Mouse (Mus musculus) CH12.LX (cell line): ENCODE results near the gene Sfxn3. TPM values are rescaled to one million over a fixed set of nuclear protein-coding genes. Genes with fewer than 3 reads are reported as not detected.

Source experiments
- DNase-seq: peaks from one replicate; pipeline ENCODE4 v3.0.0-alpha.2; 2013; ENCODE audit errors: extremely low read depth
- H3K27ac ChIP-seq: 2 replicates; pipeline ENCODE4 v1.5.1; 2012; ENCODE audit warnings: low read depth, mild to moderate bottlenecking, control low read depth, moderate library complexity; ENCODE audit not compliant: insufficient read depth
- H3K27me3 ChIP-seq: replicated peaks from 2 replicates; pipeline ENCODE3; 2012; ENCODE audit warnings: inconsistent platforms
- H3K36me3 ChIP-seq, 2 experiments: replicated peaks in 1 of 2; 2 replicates each; pipeline versions ENCODE3 to v1.6.1; 2012; ENCODE audit warnings: inconsistent platforms in 1 of 2, low read length in 1 of 2, mild to moderate bottlenecking in 1 of 2, mixed read lengths in 1 of 2, moderate library complexity in 1 of 2; ENCODE audit not compliant: control insufficient read depth in 1 of 2, insufficient read depth in 1 of 2
- H3K4me1 ChIP-seq, 2 experiments: 2 replicates each; pipeline ENCODE4 v1.6.1; 2012; ENCODE audit warnings: inconsistent platforms in 1 of 2, moderate library complexity in 1 of 2; ENCODE audit not compliant: insufficient read depth in 2 of 2, control insufficient read depth in 1 of 2
- H3K4me2 ChIP-seq: 2 replicates; pipeline ENCODE4 v1.6.1; 2012; ENCODE audit warnings: low read depth, mild to moderate bottlenecking, control low read depth; ENCODE audit not compliant: poor library complexity, insufficient read depth, severe bottlenecking
- H3K4me3 ChIP-seq, 3 experiments: fragments of 150-350 bp in 1 of 3; sonication (generic) in 1 of 3; replicated peaks in 1 of 3; 2 replicates each; pipeline versions ENCODE3 to v1.5.1; 2011 to 2012; ENCODE audit warnings: low read depth in 2 of 3, low read length in 2 of 3, mild to moderate bottlenecking in 2 of 3, moderate library complexity in 2 of 3, control low read depth in 1 of 3, improper control_type of control experiment in 1 of 3, inconsistent platforms in 1 of 3, mixed read lengths in 1 of 3; ENCODE audit not compliant: poor library complexity in 1 of 3
- H3K79me2 ChIP-seq: replicated peaks from 2 replicates; pipeline ENCODE4 v1.6.1; 2012; ENCODE audit warnings: mild to moderate bottlenecking, moderate library complexity; ENCODE audit not compliant: control insufficient read depth, poor library complexity, insufficient read depth, severe bottlenecking; ENCODE audit errors: extremely low read depth
- H3K9ac ChIP-seq: 2 replicates; pipeline ENCODE4 v1.6.1; 2012; ENCODE audit warnings: low read depth, mild to moderate bottlenecking, control low read depth, moderate library complexity; ENCODE audit not compliant: insufficient read depth
- H3K9me3 ChIP-seq: replicated peaks from 2 replicates; pipeline ENCODE3; 2012; ENCODE audit warnings: low read length, inconsistent platforms, mixed read lengths
- CTCF ChIP-seq, 2 experiments: IDR thresholded peaks in 1 of 2; conservative IDR thresholded peaks in 1 of 2; 2 replicates each; pipeline ENCODE4 v1.5.1; 2011 to 2012; ENCODE audit warnings: low read depth in 2 of 2, low read length in 2 of 2, improper control_type of control experiment in 1 of 2, inconsistent platforms in 1 of 2, mild to moderate bottlenecking in 1 of 2, moderate library complexity in 1 of 2
- JUND ChIP-seq: conservative IDR thresholded peaks from 2 replicates; pipeline ENCODE4 v1.6.1; 2011; ENCODE audit warnings: low read depth, low read length, improper control_type of control experiment
- MAX ChIP-seq: IDR thresholded peaks from 2 replicates; pipeline ENCODE4 v1.6.1; 2011; ENCODE audit warnings: low read length, improper control_type of control experiment
- MAZ ChIP-seq: IDR thresholded peaks from 2 replicates; pipeline ENCODE4 v1.6.1; 2012; ENCODE audit warnings: low read depth, mild to moderate bottlenecking, inconsistent platforms, low read length, improper control_type of control experiment, moderate library complexity
- RAD21 ChIP-seq: IDR thresholded peaks from 2 replicates; pipeline ENCODE4 v1.6.1; 2011; ENCODE audit warnings: low read depth, mild to moderate bottlenecking, low read length, improper control_type of control experiment, moderate library complexity
- RCOR1 ChIP-seq: conservative IDR thresholded peaks from 2 replicates; pipeline ENCODE4 v1.6.1; 2012; ENCODE audit warnings: low read depth, mild to moderate bottlenecking, inconsistent platforms, low read length, improper control_type of control experiment
- TCF12 ChIP-seq: IDR thresholded peaks from 2 replicates; pipeline ENCODE4 v1.6.1; 2014; ENCODE audit warnings: low read depth, mild to moderate bottlenecking, inconsistent platforms, low read length, improper control_type of control experiment
- USF1 ChIP-seq: IDR thresholded peaks from 2 replicates; pipeline ENCODE4 v1.6.1; 2014; ENCODE audit warnings: low read depth, mild to moderate bottlenecking, inconsistent platforms, low read length, improper control_type of control experiment
- ZC3H11A ChIP-seq: IDR thresholded peaks from 2 replicates; pipeline ENCODE4 v1.6.1; 2012; ENCODE audit warnings: low read depth, mild to moderate bottlenecking, inconsistent platforms, low read length, improper control_type of control experiment
- ZKSCAN1 ChIP-seq: IDR thresholded peaks from 2 replicates; pipeline ENCODE4 v1.6.1; 2012; ENCODE audit warnings: low read depth, inconsistent platforms, low read length, improper control_type of control experiment, borderline replicate concordance
- dilution Hi-C: fragments of 300-500 bp; cut with MboI; formaldehyde crosslinking; loops from 2 replicates; pipeline ENCODE4 v1.14.3; 2020; ENCODE audit warnings: low sequenced_read_pairs; ENCODE audit not compliant: extremely low pct_unique_long_range_greater_than_20kb, extremely low pct_ligation_motif_present
- in situ Hi-C: fragments of 300-500 bp; cut with MboI; formaldehyde crosslinking; loops from 3 replicates; pipeline ENCODE4 v1.14.3; 2019; ENCODE audit warnings: low sequenced_read_pairs, low pct_ligation_motif_present, low pct_unique_long_range_greater_than_20kb, mixed read lengths
- polyA plus RNA-seq: library from polyadenylated mRNA; unstranded; fragments of >175 nt; gene quantifications from 2 replicates; pipeline ENCODE4 v1.2.1, GENCODE M21; 2012; ENCODE audit warnings: low read depth; ENCODE audit not compliant: insufficient read length
- total RNA-seq, 2 experiments: library from RNA; depleted of rRNA; stranded (reverse); fragments of 300-350 nt in 1 of 2; fragments of >200 nt in 1 of 2; gene quantifications; 2 replicates each; pipeline ENCODE4 v1.2.3; 2012 to 2014

Gene Sfxn3
- total and polyA plus RNA-seq, 3 experiments, result 1.4 to 4.2 (median 3.6) TPM

DNA sequence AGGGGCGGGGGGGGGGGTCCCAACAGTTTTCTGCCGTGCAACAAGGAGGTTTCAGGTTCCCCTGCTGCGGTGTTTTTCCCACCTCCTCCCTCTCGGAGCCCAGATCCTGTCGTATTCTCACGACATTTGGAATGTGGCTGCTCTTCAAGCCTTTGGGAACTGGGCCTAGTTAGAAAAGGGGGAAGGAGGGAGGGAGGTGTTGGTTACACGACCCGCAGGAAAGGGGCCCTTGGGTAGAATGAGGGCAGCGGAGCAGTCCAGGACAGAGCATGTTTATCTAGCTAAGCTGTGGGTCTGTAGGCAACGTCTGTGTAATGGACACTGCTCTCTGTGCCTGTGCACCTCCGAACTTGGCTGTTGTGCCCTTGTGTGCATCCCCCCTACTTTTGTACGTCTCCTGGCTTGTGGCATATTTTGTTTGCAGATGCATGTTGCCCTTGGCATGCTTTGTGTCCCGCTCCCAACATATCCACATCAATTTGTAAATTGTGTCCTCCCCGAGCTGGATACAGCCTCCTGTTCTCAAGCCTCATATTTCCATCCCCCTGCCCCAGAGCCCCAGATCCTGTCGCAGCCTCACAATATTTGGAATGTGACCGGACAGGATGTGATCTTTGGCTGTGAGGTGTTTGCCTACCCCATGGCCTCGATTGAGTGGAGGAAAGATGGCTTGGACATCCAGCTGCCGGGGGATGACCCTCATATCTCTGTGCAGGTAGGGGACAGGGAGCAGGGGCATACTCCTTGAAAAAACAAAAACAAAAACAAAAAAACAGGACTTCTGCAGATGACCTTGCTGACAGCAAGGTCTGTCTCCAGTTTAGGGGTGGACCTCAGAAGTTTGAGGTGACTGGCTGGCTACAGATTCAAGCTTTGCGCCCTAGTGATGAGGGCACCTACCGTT is 30.7 kb downstream of the Sfxn3 start:
- Histone ChIP-seq H3K36me3 (no peaks in the 10 kb centered on the region), H3K4me3 (no peak overlapping the region), H3K79me2 (no peaks in the 10 kb centered on the region)
- DNase-seq, result no peak
- TF ChIP-seq MAX, result no peak
- no peak for TF ChIP-seq RAD21
- no peak for TF ChIP-seq ZKSCAN1
- no peak for TF ChIP-seq JUND
- TF ChIP-seq USF1, result no peak
- TF ChIP-seq ZC3H11A, result no peak
- no peak for TF ChIP-seq MAZ
- TF ChIP-seq RCOR1, result no peak
- TF ChIP-seq, all 38 proteins: peak for 0
- in situ Hi-C loops, result no loop called here
- peaks cover 2 to 31% of the 10 kb centered on the region in 2 experiments; a peak in 2 of 4 replicates for H3K4me1 ChIP-seq
- dilution Hi-C loops, result no loop called here
- no peak overlapping the region for H3K4me2 ChIP-seq
- no peak overlapping the region for H3K9ac ChIP-seq
- H3K27ac ChIP-seq, result no peak overlapping the region
- H3K27me3 ChIP-seq, result peaks cover 58% of the 10 kb centered on the region
- H3K9me3 ChIP-seq, result peaks cover 15% of the 10 kb centered on the region

DNA sequence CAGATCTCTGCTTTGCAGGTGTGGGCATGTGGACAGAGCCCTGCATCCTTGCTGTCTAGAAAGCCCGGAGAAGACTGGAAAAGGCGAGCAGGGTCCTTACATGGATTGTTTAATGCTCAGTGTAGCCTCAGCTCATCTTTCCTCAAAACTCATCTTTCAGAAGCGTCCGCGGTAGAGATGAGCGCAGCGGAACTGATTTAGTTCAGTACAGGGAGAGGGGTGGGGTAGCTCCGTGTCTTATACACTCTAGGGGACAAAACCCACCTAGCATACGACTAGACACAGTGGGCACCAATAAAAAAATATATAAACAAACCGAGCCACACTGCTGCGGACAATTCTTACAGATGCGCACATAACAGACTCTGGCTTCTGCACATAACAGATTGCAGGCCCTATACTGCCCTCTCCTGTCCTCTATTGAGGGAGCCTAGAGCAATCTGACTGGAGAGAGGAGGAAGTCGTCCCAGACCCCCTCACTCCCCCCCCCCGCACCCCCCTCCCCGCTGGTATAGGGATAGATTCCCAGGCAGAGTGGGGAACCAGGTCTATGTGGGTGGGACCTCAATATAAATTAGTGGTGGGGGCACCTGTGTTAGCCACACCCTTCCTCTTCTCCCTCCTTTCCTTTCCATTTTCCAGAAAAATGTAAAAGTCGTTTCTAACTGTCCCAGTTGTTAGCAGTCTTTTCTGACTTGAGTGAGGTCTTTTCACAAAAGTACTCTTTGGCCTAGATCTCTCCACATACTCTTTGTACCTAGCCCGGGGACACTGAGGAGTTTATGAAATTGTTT is 31.9 kb downstream of the Sfxn3 start:
- Histone ChIP-seq H3K79me2 (no peaks in the 10 kb centered on the region), H3K9me3 (peaks cover 15% of the 10 kb centered on the region), H3K4me3 (no peak overlapping the region), H3K9ac (no peak overlapping the region), H3K27me3 (peaks cover 70% of the 10 kb centered on the region), H3K36me3 (no peaks in the 10 kb centered on the region), H3K4me2 (no peak overlapping the region), H3K4me1 (peaks cover 2 to 22% of the 10 kb centered on the region in 2 experiments; a peak in 2 of 4 replicates), H3K27ac (no peak overlapping the region)
- in situ Hi-C loops (no loop called here), dilution Hi-C loops (no loop called here)
- DNase-seq, result no peak
- TF ChIP-seq TCF12 (no peak), CTCF (conservative IDR thresholded peaks at IDR 0.05 in 1 of 2, IDR thresholded peaks at IDR 0.05 in 1 of 2; ENCODE audit: low read depth in 2 of 2, low read length in 2 of 2) (peak in 1 of 2 experiments; percentile 19; a peak in 2 of 4 replicates)
